Mouse (Mus musculus): ENCODE results near the gene Fmn2.

DNA sequence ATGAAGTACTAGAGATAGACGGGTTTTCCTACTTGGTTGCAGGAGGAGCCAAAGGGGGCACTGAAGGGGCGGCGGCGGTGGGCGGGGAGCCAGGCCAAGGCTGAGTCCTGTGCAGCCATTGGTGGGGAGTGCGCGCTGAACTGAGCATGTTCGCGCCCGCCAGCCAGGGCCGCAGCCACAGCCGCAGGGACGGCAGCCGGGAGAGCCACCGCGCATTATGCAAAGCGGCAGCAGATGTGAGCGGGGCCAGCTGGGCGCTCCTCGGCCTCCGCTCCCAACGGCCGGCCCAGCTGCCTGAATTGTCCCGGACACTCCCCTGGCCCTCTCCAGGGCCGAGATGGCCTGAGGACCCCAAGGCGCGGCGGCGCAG, at the start of gene Fmn2:
- TF ChIP-seq POLR2A (IDR thresholded peaks at IDR 0.05; ENCODE audit: control insufficient read depth, low read depth, low read length) (no peak), CTCF (IDR thresholded peaks at IDR 0.05; ENCODE audit: control insufficient read depth, insufficient read depth, insufficient replicate concordance, low read depth, low read length) (no peak)

Measured in testis, adult 2 months (tissue).